In the genomic region with DNA sequence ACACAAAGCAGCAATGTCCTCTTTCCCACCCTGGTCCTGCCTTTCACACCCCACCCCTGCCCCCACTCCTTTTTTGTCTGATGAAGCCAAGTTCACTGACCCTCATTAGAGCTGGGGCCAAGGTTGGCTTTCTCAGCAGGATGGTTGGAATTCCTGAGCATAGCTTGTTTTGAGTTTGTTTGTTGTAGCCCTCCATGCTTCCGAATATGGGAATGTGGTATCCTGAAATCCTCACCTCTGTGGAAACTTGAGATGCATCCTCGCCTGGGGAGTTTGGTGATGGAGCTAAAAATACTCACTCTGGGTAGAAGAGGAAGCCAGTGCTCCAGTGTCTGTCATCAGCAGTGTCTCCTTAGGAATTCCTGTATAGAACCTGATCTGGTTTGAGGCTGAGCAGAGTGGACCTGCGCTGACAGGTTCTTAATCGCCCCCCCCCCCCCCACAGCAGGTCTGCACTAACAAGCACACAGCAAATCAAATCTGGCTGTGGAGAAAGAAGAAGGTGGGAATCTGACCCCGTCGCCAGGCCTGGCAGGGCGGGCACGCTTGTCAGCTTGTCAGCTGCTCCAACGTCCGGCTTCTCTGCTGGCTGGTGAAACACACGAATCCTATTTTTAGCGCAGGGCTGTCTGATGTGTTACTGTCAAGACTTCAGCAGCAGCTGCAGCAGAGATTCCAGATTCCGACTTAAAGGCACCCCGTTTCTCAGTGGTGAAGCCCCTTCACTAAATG, we compare ENCODE assay signal across 9 mouse cellular contexts. TPM values are rescaled to one million over a fixed set of nuclear protein-coding genes. Genes with fewer than 3 reads are reported as not detected.
DNase-seq lines count a peak whose midpoint lies in the region; ATAC-seq and TF ChIP-seq lines count a peak whose summit lies in the region.
"Had no signal": no experiment of that assay in that cellular context is flagged by ENCODE, and none has a peak within 500 bp of the region (broad histone marks: within the 10 kb centered on the region; RNA-seq: fewer than 3 reads in every experiment).

No protein-coding gene starts in this region.

- H3K36me3 ChIP-seq in kidney, adult 2 months (ENCODE audit: control insufficient read depth, insufficient read depth, low read length): no peaks in the 10 kb centered on the region
- 0 out of 2 replicates have a peak, but pooled peaks cover 2% of the 10 kb centered on the region for H3K36me3 ChIP-seq in stomach, embryonic 16.5 days (ENCODE audit: control insufficient read depth, insufficient read depth, low read length)
- H3K36me3 ChIP-seq: liver, embryonic 15.5 days had no signal

- peak overlapping the region; percentile 19 for H3K27ac ChIP-seq in left cerebral cortex, adult 2 months
- peak overlapping the region; percentile 85 for H3K27ac ChIP-seq in kidney, adult 2 months (ENCODE audit: insufficient read depth, low read depth, low read length)
- peak overlapping the region; percentile 41; the same call in 1 of the 2 replicates for H3K27ac ChIP-seq in stomach, embryonic 16.5 days (ENCODE audit: low read length)
- H3K27ac ChIP-seq: liver, embryonic 15.5 days had no signal

- ATAC-seq in stomach, embryonic 16.5 days (ENCODE audit: insufficient read depth, low FRiP score): no peak

- no peaks in the 10 kb centered on the region for H3K9me3 ChIP-seq in stomach, embryonic 16.5 days (replicated peaks; ENCODE audit: control insufficient read depth, low read length)
- H3K9me3 ChIP-seq: liver, embryonic 15.5 days had no signal

- intact Hi-C loops in left cerebral cortex, adult 2 months (cut with DNase I): no loop called here

- TF ChIP-seq POLR2A in kidney, adult 2 months (IDR thresholded peaks at IDR 0.05; ENCODE audit: low read depth, low read length): no peak

- no peak overlapping the region for H3K9ac ChIP-seq in stomach, embryonic 16.5 days (ENCODE audit: low read length)
- H3K9ac ChIP-seq: liver, embryonic 15.5 days had no signal

- 12% methylated on average over 14 of the region's 14 CpGs for WGBS in kidney, adult 2 months
- 15% methylated on average over 14 of the region's 14 CpGs for WGBS in stomach, embryonic 16.5 days

- H3K4me2 ChIP-seq in stomach, embryonic 16.5 days (ENCODE audit: low read depth, low read length): peak overlapping the region; percentile 11; the same call in 1 of the 2 replicates
- H3K4me2 ChIP-seq: liver, embryonic 15.5 days had no signal

- peaks cover 20% of the 10 kb centered on the region for H3K4me1 ChIP-seq in kidney, adult 2 months (ENCODE audit: control insufficient read depth, insufficient read depth, low read length)
- peaks cover 18% of the 10 kb centered on the region; the same call in 1 of the 2 replicates for H3K4me1 ChIP-seq in stomach, embryonic 16.5 days (ENCODE audit: control insufficient read depth, insufficient read depth, low read length)
- H3K4me1 ChIP-seq: liver, embryonic 15.5 days had no signal

- H3K4me3 ChIP-seq in left cerebral cortex, adult 2 months: no peak overlapping the region
- no peak overlapping the region for H3K4me3 ChIP-seq in kidney, adult 2 months (ENCODE audit: insufficient read depth, low read depth, low read length)
- H3K4me3 ChIP-seq in stomach, embryonic 16.5 days (replicated peaks; ENCODE audit: low read length): no peak overlapping the region
- H3K4me3 ChIP-seq: liver, embryonic 15.5 days had no signal

- H3K27me3 ChIP-seq in kidney, adult 2 months (replicated peaks; ENCODE audit: control insufficient read depth, insufficient read depth, low read length): no peaks in the 10 kb centered on the region
- no peaks in the 10 kb centered on the region for H3K27me3 ChIP-seq in stomach, embryonic 16.5 days (ENCODE audit: control insufficient read depth, insufficient read depth, low read length)
- H3K27me3 ChIP-seq: liver, embryonic 15.5 days had no signal

- TF ChIP-seq CTCF in left cerebral cortex, adult 2 months (IDR thresholded peaks at IDR 0.05): no peak
- TF ChIP-seq CTCF in kidney, adult 2 months (conservative IDR thresholded peaks at IDR 0.05; ENCODE audit: insufficient read depth, insufficient read length, low read depth, low read length): no peak

- DNase-seq in left cerebral cortex, adult 2 months (ENCODE audit: extremely low spot score in 1 of 2, low spot score in 2 of 2): peak in 1 of 2 experiments; percentile 26
- DNase-seq in left cerebral cortex, adult 18-20 months (ENCODE audit: low spot score in 2 of 2): no peak
- peak; percentile 65 for DNase-seq in embryo, embryonic 9.5 days (ENCODE audit: extremely low spot score)
- peak; percentile 69 to 76 for DNase-seq in heart, adult 9 months (ENCODE audit: low spot score in 2 of 2)
- DNase-seq in kidney, adult 2 months: peak; percentile 84
- DNase-seq in lung, postnatal 14 days: peak; percentile 71
- no peak for DNase-seq in T-cell, adult 2 months (ENCODE audit: low spot score)

RNA-seq across cellular contexts. Expression of gene Wdsub1, which starts 53.4 kb away (rescaled TPM):
- total RNA-seq in left cerebral cortex, adult 2 months (2021): 10 to 100 TPM; 17.1 to 17.7 TPM
- total RNA-seq in left cerebral cortex, adult 18-20 months (2021): 10 to 100 TPM; 16.1 to 17.6 TPM
- polyA plus RNA-seq in kidney, adult 2 months (2012; rRNA removed): 65.6 and 74.6 TPM in 2 replicates
- 34.7 and 34.8 TPM in 2 replicates for polyA plus RNA-seq in stomach, embryonic 16.5 days (2015; fragmentation: Nextera tagmentation; extraction: Ambion mirVana)

Comparison
In these comparisons a context has a peak if more than half of its experiments do, and no peak if none do; other contexts are left out.
1. DNase-seq: peak in embryo, embryonic 9.5 days (single experiment), heart, adult 9 months (2 of 2), kidney, adult 2 months (single experiment) and lung, postnatal 14 days (single experiment); none in left cerebral cortex, adult 18-20 months (0 of 2) and T-cell, adult 2 months (single experiment).
2. H3K27ac ChIP-seq: peak in every context shown above with its lines; median percentile 85 in kidney, adult 2 months; 41 in stomach, embryonic 16.5 days; 19 in left cerebral cortex, adult 2 months.